Mouse (Mus musculus) cerebellum, adult 2 months (tissue): ENCODE measurements around the gene Pias1.

Source experiments
- CTCF ChIP-seq: fragments of 200-500 bp; IDR thresholded peaks from 2 replicates; pipeline ENCODE4 v1.5.1; 2011; ENCODE audit warnings: low read depth, mild to moderate bottlenecking, control low read depth, low read length, moderate library complexity, borderline replicate concordance; ENCODE audit not compliant: insufficient read depth
- POLR2A ChIP-seq: fragments of 200-500 bp; IDR thresholded peaks from 2 replicates; pipeline ENCODE4 v1.6.1; 2011; ENCODE audit warnings: low read length, control low read depth, borderline replicate concordance; ENCODE audit not compliant: insufficient read depth

DNA sequence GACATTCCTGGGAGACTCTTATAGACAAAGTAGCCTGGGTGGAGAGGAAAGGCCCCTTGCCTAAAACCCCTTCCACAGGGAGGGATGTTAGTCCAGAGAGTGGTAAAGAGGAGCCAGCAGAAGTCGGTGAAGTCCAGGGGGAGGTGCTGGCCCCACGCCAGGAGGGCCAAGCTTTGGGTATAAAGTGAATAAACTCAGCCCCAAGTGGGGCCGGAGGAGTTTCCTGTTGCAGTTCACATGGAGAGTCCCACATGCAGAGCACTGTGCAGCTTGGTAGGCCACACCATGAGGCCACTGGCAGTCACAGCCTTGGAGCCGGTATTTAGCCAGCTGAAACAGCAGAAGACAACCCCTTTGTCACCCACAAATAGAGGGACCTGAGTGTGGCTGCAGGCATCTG lies 133.2 kb downstream of the Pias1 start:
- TF ChIP-seq CTCF (no peak), POLR2A (no peak)
